Mouse (Mus musculus): ENCODE results near the gene Dynlt1b.
"Not testable (repeated sequence)": the region's sequence is repeated elsewhere in the genome, so short reads cannot be mapped to it uniquely, and the experiment has no call there.

DNA sequence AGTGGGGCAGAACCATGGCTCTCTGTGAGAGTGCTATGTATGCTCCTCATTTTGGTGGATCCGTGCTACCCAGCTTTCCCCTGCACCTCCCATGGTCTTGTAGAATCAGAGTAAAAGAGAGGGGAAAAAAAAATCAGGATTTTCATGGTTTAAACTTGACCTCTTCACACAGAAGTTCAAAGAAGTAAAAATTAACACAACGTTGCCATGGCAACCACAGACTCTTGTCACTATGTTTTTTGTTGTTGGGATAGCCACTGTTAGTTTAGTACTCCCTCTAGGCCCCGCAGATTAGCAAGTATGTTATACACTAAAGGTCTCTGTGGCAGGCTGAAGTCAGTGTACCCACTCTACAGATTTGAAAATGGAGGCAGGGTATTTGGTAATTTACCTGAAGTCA, 4.6 kb upstream of the Dynlt1b start:
- not testable (repeated sequence) for TF ChIP-seq CTCF (IDR thresholded peaks at IDR 0.05; ENCODE audit: control insufficient read depth, insufficient read depth, insufficient read length); MYOD1 (IDR thresholded peaks at IDR 0.05; ENCODE audit: control insufficient read depth, insufficient read length, low read depth); USF1 (IDR thresholded peaks at IDR 0.05; ENCODE audit: low read depth); CEBPB (IDR thresholded peaks at IDR 0.05; ENCODE audit: low read depth); MAX (IDR thresholded peaks at IDR 0.05); FOSL1 (IDR thresholded peaks at IDR 0.05; ENCODE audit: insufficient read depth, low read length, poor library complexity, severe bottlenecking)
